Mouse (Mus musculus) heart, embryonic 15.5 days (tissue): ENCODE measurements around the gene Il11. TPM values are rescaled to one million over a fixed set of nuclear protein-coding genes. Genes with fewer than 3 reads are reported as not detected.
"Not testable (repeated sequence)": the region's sequence is repeated elsewhere in the genome, so short reads cannot be mapped to it uniquely, and the experiment has no call there.

ENCODE experiments used
- ATAC-seq: fragments of 200-750 bp; cut with Nextera tagmentation; replicated peaks from 2 replicates; pipeline ENCODE4 v1.8.0; 2017; ENCODE audit warnings: low read depth, moderate TSS enrichment; ENCODE audit not compliant: insufficient number of reproducible peaks, insufficient read depth, low FRiP score
- H3K27ac ChIP-seq: fragments of 300-500 bp; sonication (generic); 2 replicates; pipeline ENCODE4 v1.5.1; 2015; ENCODE audit warnings: mild to moderate bottlenecking, inconsistent platforms
- H3K27me3 ChIP-seq: fragments of 300-500 bp; sonication (generic); 2 replicates; pipeline ENCODE4 v1.6.1; 2015; ENCODE audit warnings: inconsistent platforms
- H3K36me3 ChIP-seq: fragments of 300-500 bp; sonication (generic); 2 replicates; pipeline ENCODE4 v1.6.1; 2015; ENCODE audit warnings: mild to moderate bottlenecking, inconsistent platforms
- H3K4me1 ChIP-seq: fragments of 300-500 bp; sonication (generic); replicated peaks from 2 replicates; pipeline ENCODE4 v1.6.1; 2015; ENCODE audit warnings: inconsistent platforms
- H3K4me2 ChIP-seq: fragments of 300-500 bp; sonication (generic); 2 replicates; pipeline ENCODE4 v1.6.1; 2015; ENCODE audit warnings: inconsistent platforms, mild to moderate bottlenecking, moderate library complexity
- H3K4me3 ChIP-seq: fragments of 300-500 bp; sonication (generic); 2 replicates; pipeline ENCODE4 v1.5.1; 2015; ENCODE audit warnings: mild to moderate bottlenecking, inconsistent platforms
- H3K9ac ChIP-seq: fragments of 300-500 bp; sonication (generic); 2 replicates; pipeline ENCODE4 v1.6.1; 2015; ENCODE audit warnings: mild to moderate bottlenecking, inconsistent platforms
- H3K9me3 ChIP-seq: fragments of 300-500 bp; sonication (generic); replicated peaks from 2 replicates; pipeline ENCODE4 v1.6.1; 2016; ENCODE audit warnings: inconsistent platforms
- WGBS: fragments of 180-500 bp; shearing (Covaris S2); methylation state at CpG from one replicate; pipeline ENCODE4 v1.1.7; 2015; ENCODE audit warnings: mixed read lengths; 5-methylcytosine and 5-hydroxymethylcytosine counted together
- polyA plus RNA-seq: library from polyadenylated mRNA; unstranded; fragments of >200 nt; fragmentation: Nextera tagmentation; extraction: Ambion mirVana; gene quantifications from 2 replicates; pipeline ENCODE4 v1.2.1, GENCODE M21; 2015

Gene Il11
- 0.06 TPM in 1 of 2 replicates, not detected in the other for polyA plus RNA-seq

DNA sequence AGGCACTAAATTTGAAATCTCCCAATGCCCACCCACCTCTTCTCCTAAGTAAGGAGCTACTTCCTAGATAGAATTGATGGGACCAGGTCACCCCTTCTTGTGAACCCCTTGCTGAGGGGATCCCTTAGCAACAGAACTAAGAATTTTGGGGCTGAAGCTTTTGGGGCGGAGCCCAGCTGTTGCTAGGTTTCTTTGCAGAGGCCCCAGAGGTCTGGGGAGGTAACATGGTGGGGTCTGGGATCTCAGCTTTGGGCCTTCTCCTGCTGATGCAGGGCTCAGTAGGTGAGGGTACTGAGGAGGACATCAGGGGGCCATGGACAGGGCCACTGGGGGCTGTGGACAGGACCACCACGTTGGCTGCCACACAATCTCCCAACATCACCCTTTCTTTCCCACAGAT is at the start of gene Il11, which contains the start of gene Tmem190:
Il11 (minus strand) TSS at position 101 of the 400 bp plus-strand sequence.
Tmem190 (plus strand) TSS at position 179 of the 400 bp plus-strand sequence.
- 76% methylated on average over 2 of the region's 2 CpGs for WGBS
- Histone ChIP-seq H3K4me2 (no peak within 1 kb of the TSS), H3K4me1 (no peaks in the 10 kb centered on the region), H3K27ac (no peak within 1 kb of the TSS), H3K9me3 (no peaks in the 10 kb centered on the region), H3K9ac (no peak within 1 kb of the TSS), H3K36me3 (no peaks in the 10 kb centered on the region), H3K27me3 (peaks cover 47% of the 10 kb centered on the region), H3K4me3 (no peak within 1 kb of the TSS)
- no peak for ATAC-seq

DNA sequence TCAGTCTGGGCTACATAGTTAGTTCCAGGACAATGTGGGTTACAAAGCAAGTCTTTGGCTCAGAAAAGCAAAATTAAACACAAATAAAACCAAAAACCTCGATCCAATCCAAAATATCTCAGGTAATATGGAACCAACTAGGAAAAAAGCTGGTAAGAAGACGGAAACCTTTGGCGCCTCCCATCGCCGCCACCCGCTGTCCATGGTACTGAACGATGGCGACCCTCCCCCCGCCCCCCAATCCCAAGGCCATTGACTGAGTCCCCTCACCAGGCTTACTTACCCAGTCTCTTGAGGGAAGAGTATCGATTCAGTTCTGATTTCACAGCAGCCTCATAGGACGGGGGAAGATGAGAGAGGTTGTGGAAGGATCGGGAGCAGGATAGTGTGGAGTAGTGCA is 47.8 kb upstream of the Il11 start:
- no peak overlapping the region for H3K4me2 ChIP-seq
- H3K27me3 ChIP-seq = peaks cover 62% of the 10 kb centered on the region
- no peaks in the 10 kb centered on the region for H3K4me1 ChIP-seq
- no peaks in the 10 kb centered on the region for H3K36me3 ChIP-seq
- H3K27ac ChIP-seq = no peak overlapping the region
- ATAC-seq = no peak
- H3K4me3 ChIP-seq = no peak overlapping the region
- H3K9ac ChIP-seq = no peak overlapping the region
- WGBS = 6% methylated on average over 12 of the region's 12 CpGs
- no peaks in the 10 kb centered on the region for H3K9me3 ChIP-seq

DNA sequence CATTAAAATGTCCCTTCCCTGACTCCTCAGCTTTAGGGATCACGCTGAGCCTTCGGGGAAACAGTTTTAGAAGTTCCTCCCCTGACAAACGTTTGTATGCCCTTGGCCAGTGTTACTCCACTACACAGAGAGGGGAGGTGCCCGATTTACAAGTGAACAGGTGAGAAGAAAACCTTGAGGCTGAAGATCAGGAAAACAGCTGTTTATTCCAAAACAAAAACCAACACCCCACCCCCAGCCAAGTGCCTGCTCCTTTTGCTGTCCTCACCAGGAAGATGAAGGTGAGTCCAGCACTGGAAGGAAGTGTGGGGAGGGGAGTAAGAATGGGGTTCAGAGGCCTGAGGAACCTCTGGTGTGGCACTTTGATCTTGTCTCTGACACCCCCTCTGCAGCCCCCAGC is 42.7 kb upstream of the Il11 start:
- H3K36me3 ChIP-seq = no peaks in the 10 kb centered on the region
- 43% methylated on average over 4 of the region's 4 CpGs for WGBS

DNA sequence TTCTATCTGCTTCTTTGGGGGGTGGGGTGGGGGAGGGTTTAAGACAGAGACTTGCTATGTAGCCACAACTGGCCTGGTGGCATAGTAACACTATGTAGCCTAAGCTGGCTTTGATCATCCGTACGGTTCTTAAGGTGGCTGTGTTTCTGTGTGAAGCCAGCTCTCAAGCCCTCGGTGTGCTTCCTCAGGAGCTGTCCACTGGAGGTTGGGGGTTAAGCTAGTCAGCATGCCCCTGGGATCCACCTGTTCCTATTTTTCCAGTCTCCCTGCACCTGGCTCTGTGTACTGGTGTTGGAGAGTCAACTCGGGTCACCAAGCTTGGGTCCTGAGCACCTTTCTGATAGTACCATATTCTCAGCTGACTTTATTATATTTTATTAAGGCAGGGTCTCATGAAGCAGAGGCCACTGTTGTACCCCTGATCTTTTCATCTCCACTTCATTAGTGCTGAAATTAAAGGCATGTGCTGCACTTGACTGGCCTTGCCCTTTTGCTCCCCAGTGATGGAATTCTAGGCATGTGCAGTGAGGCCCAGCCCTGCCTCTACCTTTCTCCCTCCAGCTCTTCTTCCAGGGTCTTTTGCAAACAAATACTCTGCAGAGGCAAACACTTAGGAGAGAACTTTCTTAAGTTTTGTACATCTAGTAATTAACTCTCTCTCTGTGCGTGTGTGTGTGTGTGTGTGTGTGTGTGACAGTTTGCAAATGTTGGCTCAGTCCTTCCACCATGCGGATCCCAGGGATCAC is 39.7 kb upstream of the Il11 start:
- Histone ChIP-seq H3K4me2 (no peak overlapping the region), H3K9ac (no peak overlapping the region), H3K4me1 (peaks cover 11% of the 10 kb centered on the region), H3K27me3 (no peaks in the 10 kb centered on the region), H3K36me3 (no peaks in the 10 kb centered on the region), H3K9me3 (no peaks in the 10 kb centered on the region), H3K27ac (no peak overlapping the region; the same call in 1 of the 2 replicates), H3K4me3 (no peak overlapping the region)
- WGBS = 51% methylated on average over 6 of the region's 6 CpGs
- no peak for ATAC-seq

More for the DNA sequence above, 42.7 kb upstream of the Il11 start:
- Histone ChIP-seq H3K9ac (no peak overlapping the region), H3K27ac (no peak overlapping the region), H3K4me3 (no peak overlapping the region), H3K4me2 (no peak overlapping the region), H3K4me1 (peaks cover 11% of the 10 kb centered on the region), H3K27me3 (peaks cover 16% of the 10 kb centered on the region), H3K9me3 (no peaks in the 10 kb centered on the region)
- no peak for ATAC-seq

DNA sequence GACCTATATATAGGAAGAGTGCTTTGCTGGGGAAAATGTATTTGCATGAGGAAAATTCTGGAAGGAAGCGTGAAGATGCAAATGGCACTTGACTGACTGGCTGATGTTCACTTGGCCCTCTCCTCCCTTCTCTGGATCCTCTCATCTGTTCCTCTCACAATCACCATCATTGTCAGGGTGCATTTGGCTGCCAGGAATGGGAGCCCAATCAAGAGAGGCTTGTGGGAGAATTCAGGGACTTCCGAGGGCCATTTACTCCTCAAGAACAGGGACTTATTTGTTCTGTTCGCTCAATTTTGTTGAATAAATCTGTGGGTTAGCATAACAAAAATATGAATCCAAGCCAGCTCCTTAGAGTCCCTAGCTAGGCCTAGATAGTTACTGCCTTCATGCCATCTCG is 39.0 kb upstream of the Il11 start:
- no peak for ATAC-seq
- H3K9me3 ChIP-seq = no peaks in the 10 kb centered on the region
- H3K27ac ChIP-seq = no peak overlapping the region
- H3K4me3 ChIP-seq = no peak overlapping the region
- H3K4me2 ChIP-seq = no peak overlapping the region
- H3K36me3 ChIP-seq = no peaks in the 10 kb centered on the region
- H3K9ac ChIP-seq = no peak overlapping the region
- H3K4me1 ChIP-seq = peaks cover 11% of the 10 kb centered on the region
- H3K27me3 ChIP-seq = no peaks in the 10 kb centered on the region
- 74% methylated on average over 4 of the region's 4 CpGs for WGBS

DNA sequence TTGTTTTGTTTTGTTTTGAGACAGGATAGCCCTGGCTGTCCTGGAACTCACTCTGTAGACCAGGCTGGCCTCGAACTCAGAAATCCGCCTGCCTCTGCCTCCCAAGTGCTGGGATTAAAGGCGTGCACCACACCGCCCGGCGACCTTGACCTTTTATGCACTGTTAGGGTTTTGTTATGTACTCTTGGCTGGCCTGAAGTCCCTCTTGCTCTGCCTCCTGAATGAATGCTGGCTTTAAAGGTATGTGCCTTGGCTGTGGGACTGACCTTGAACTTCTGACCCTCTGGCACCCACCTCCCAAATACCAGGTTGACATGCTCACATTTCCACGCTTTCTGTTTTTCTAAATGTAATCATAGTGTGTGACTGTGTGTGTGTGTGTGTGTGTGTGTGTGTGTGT is 38.3 kb upstream of the Il11 start:
- H3K9ac ChIP-seq, ATAC-seq, H3K27me3 ChIP-seq, H3K9me3 ChIP-seq, H3K4me2 ChIP-seq, H3K4me3 ChIP-seq, H3K36me3 ChIP-seq, H3K27ac ChIP-seq: not testable (repeated sequence)
- H3K4me1 ChIP-seq = peaks cover 11% of the 10 kb centered on the region
- WGBS = 89% methylated on average over 7 of the region's 7 CpGs

DNA sequence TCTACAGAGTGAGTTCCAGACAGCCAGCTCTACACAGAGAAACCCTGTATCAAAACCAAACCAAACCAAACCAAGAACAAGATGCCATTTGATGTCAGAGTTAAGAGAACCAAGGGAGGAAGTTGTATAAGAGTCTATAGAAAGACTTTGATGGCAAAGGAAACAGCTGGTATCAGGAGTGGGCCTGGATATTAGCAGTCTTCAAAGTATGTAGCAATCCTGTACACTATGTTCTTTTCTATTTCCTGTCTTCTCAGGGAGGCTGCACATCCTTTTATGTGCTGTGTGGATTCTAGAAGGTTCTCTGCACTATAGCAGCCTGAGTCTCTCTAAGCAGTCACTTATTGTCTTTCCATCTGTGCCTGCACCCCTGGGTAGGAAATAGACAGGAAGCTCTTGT is 33.9 kb upstream of the Il11 start:
- Histone ChIP-seq H3K27me3 (no peaks in the 10 kb centered on the region), H3K4me1 (peaks cover 5% of the 10 kb centered on the region), H3K36me3 (no peaks in the 10 kb centered on the region), H3K9ac (no peak overlapping the region), H3K4me3 (no peak overlapping the region), H3K4me2 (no peak overlapping the region), H3K9me3 (no peaks in the 10 kb centered on the region), H3K27ac (no peak overlapping the region)
- ATAC-seq = no peak

DNA sequence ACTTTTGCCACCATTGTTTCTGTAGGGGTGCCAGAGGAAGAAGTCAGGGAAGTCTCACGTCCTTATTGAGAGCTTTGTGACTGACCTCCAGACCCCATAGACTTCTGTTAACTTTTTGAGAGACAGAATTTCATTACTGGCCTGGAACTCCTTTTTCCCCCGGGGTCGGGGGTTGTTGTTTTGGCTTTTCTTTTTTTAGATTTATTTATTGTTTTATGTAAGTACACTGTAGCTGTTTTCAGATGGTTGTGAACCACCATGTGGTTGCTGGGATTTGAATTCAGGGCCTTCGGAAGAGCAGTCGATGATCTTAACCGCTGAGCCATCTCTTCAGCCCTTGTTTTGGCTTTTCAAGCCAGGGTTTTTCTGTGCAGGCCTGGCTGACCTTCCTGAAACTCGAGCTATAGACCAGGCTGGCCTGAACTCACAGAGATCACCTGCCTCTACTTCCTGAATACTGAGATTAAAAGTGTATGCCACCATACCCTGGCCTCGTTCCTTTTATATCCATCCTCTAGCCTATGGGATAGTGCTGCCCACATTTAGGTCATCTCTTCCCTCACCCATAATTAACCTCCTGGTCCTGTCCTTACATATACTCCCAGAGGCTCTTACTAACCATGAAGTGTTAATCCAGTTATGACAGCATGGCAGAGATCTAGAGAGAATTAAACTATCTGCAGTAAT is 30.6 kb upstream of the Il11 start:
- WGBS = 24% methylated on average over 8 of the region's 8 CpGs
- peak overlapping the region; percentile 31 for H3K9ac ChIP-seq

DNA sequence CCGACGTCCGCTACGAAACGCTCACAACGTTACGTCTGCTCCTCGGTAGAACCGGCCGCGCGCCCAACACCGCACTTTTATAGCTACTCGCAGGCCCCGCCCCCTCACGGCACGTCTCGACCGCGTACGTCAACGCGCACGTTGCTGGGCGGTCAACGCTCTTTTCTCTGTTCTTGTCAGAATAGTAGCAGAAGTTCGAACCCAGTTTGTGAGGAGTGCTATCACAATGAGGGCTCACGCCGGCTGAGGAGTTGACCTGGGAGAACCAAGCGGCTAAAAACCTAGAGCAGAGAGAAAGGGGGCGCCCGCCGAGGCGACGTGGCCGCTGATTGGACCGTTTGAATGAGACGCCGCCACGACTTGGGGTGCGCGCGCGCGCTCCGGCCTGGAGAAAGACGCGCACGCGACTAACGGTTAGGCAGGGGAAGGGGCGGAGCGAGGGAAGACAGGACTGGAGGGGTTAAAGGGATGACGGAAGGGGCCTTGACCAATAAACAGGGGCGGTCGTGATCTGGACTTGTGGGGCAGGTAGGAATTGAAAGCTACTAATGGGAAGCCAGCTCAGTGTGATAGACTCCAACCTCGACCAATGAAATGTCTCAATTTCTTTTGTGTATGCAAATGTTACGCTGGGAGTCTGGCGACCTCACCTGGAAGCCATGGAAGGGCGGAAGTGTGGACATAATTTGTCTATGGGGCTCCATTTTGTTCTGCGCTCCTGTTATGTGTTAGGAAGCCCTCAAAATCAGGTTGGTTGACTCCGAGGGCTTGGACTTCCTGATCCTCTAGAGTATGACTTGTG is 29.8 kb upstream of the Il11 start, which contains the start of gene Ube2s:
Ube2s (minus strand) TSS at position 288 of the 802 bp plus-strand sequence.
- ATAC-seq = peak; percentile 99
- Histone ChIP-seq H3K27ac (peak within 1 kb of the TSS; percentile 95), H3K27me3 (no peaks in the 10 kb centered on the region), H3K4me1 (peaks cover 28% of the 10 kb centered on the region), H3K4me2 (peak within 1 kb of the TSS; percentile 78), H3K4me3 (peak within 1 kb of the TSS; percentile 99), H3K36me3 (peaks cover 24% of the 10 kb centered on the region), H3K9ac (peak within 1 kb of the TSS; percentile 100), H3K9me3 (no peaks in the 10 kb centered on the region)
- under 1% methylated on average over 62 of the region's 62 CpGs for WGBS

More for the DNA sequence above, 30.6 kb upstream of the Il11 start:
- Histone ChIP-seq H3K27ac (peak overlapping the region; percentile 80), H3K9me3 (no peaks in the 10 kb centered on the region), H3K4me2 (peak overlapping the region; percentile 66), H3K4me3 (peak overlapping the region; percentile 99), H3K27me3 (no peaks in the 10 kb centered on the region), H3K4me1 (peaks cover 28% of the 10 kb centered on the region), H3K36me3 (peaks cover 20% of the 10 kb centered on the region)
- ATAC-seq = no peak

DNA sequence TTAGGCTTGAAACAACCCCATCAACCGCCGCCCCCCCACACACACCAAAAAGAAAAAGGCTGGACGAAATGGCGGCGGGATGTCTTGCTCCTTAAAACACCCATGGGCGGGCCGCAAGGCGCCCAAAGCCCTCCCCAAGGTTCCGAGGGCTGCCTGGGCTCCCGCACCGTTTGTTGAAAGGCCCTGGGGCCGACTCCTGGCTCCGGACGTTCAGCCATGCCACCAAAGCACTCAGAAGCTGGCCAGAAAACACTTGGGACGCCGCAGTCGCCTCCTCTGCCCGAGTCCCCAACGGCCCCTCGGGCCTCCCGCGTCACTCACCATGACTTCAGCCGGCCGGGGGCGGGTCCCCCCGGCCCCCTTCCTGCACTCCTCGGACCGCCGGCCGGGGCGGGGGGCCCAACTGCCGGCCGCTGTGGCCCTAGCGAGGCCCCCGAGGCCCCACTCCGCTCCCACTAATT is 29.2 kb upstream of the Il11 start:
- Histone ChIP-seq H3K4me2 (peak overlapping the region; percentile 78), H3K36me3 (peaks cover 30% of the 10 kb centered on the region), H3K9ac (peak overlapping the region; percentile 100), H3K27me3 (no peaks in the 10 kb centered on the region), H3K9me3 (no peaks in the 10 kb centered on the region), H3K4me3 (peak overlapping the region; percentile 99), H3K4me1 (peaks cover 28% of the 10 kb centered on the region), H3K27ac (peak overlapping the region; percentile 95)
- ATAC-seq = peak; percentile 27
- WGBS = under 1% methylated on average over 30 of the region's 36 CpGs

DNA sequence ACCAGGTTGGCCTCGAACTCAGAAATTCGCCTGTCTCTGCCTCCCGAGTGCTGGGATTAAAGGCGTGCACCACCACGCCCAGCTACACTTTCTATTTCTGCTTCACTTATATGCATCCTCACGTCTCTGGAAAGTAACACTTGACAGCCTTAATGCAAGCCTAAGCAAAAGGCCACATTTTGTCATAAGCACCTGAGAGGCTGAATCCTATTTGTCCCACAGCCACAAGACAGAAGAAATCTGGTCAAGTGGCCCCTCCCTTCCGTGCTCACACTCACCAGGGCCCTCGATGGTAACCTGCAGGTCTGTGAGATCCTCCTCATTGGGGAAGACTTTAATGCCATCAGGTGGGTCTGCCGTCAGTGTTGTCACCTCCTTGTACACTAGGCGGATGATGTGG is 28.5 kb upstream of the Il11 start:
- Histone ChIP-seq H3K4me3 (peak overlapping the region; percentile 99), H3K4me1 (peaks cover 28% of the 10 kb centered on the region), H3K36me3 (peaks cover 38% of the 10 kb centered on the region), H3K9ac (peak overlapping the region; percentile 100), H3K4me2 (peak overlapping the region; percentile 78), H3K27ac (peak overlapping the region; percentile 95; the same call in 1 of the 2 replicates)
- H3K27me3 ChIP-seq, ATAC-seq, H3K9me3 ChIP-seq: not testable (repeated sequence)
- WGBS = 31% methylated on average over 10 of the region's 10 CpGs
